Mouse (Mus musculus): ENCODE results near the gene Rims1. TPM values are rescaled to one million over a fixed set of nuclear protein-coding genes. Genes with fewer than 3 reads are reported as not detected.

Rims1 gene
- polyA plus RNA-seq, 1 experiment from 2014 or later: 1.4 TPM

DNA sequence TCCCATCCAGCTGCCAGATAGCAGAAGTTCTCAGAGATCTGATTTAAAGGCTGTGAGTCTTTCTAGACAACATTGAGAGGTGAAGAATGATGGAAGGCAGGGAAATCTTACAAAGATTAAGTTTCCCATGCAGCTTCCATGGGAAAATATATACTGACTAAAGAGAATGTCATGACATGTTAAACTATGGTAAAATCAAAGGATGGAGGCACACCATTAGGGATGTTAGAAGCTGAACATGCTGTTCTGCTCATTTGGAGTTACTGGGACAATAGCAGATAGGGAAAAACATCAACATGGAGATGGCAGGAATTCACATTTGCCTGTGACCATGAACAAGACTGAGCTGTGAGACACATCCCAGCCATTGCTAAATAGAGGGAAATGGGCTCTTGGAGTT is 552.9 kb downstream of the Rims1 start:
- DNase-seq (ENCODE audit: low spot score): no peak
- no peak overlapping the region for H3K4me3 ChIP-seq
- H3K4me1 ChIP-seq: peaks cover 3% of the 10 kb centered on the region
- no peak overlapping the region for H3K27ac ChIP-seq (replicated peaks)
- no peaks in the 10 kb centered on the region for H3K27me3 ChIP-seq (replicated peaks; ENCODE audit: low read depth, poor library complexity, severe bottlenecking)
- no peaks in the 10 kb centered on the region for H3K9me3 ChIP-seq
- no peaks in the 10 kb centered on the region for H3K36me3 ChIP-seq (replicated peaks)

DNA sequence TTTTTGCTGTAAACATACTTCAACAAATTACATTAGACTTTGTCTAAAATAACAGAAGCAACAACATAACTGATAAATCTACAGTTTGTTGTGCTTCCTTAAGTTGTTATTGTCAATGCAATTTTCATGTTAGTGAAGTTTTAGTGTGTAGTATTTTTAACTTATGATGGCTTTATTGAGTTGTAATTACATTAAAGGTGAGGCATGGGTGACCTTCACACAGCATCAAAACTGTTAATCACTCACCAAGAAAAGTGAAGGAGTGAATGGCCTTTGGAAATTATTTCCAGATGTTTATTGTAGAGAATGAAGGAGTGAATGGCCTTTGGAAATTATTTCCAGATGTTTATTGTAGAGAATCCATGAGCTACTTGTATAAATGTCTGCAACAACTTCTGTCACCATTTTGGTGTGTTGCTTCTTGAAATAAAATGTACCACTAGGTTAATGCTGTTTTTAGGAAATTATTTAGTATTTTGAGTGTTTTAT is 556.9 kb downstream of the Rims1 start:
- Histone ChIP-seq H3K27ac (replicated peaks) (no peak overlapping the region), H3K27me3 (replicated peaks; ENCODE audit: low read depth, poor library complexity, severe bottlenecking) (no peaks in the 10 kb centered on the region), H3K36me3 (replicated peaks) (no peaks in the 10 kb centered on the region), H3K4me3 (no peak overlapping the region), H3K9me3 (no peaks in the 10 kb centered on the region), H3K4me1 (peaks cover 3% of the 10 kb centered on the region)
- no peak for DNase-seq (ENCODE audit: low spot score)

DNA sequence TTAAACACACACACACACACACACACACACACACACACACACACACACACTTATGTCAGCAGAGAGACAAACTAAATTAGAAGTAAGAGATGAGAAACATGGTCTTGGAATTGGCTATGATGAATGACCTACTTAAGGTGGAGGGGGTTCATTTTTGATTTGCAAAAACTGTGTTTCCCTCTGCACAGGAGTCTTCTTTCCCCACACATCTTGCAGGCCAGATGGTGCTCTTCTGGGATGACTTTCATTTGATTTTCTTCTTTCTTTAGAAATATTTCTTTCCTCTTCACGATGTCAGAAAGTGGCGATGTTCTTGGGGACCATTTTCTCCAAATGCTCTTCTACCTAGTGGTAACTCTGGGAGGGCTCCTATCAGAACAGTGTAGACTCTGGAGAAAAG is 560.0 kb downstream of the Rims1 start:
- no peak for DNase-seq (ENCODE audit: low spot score)
- Histone ChIP-seq H3K27me3 (replicated peaks; ENCODE audit: low read depth, poor library complexity, severe bottlenecking) (no peaks in the 10 kb centered on the region), H3K4me1 (peaks cover 3% of the 10 kb centered on the region), H3K9me3 (no peaks in the 10 kb centered on the region), H3K27ac (replicated peaks) (no peak overlapping the region), H3K4me3 (no peak overlapping the region), H3K36me3 (replicated peaks) (no peaks in the 10 kb centered on the region)
- 91% methylated on average over 2 of the region's 2 CpGs for WGBS

All from embryonic facial prominence, embryonic 10.5 days (tissue).